Mouse (Mus musculus): Measurements from ENCODE around the gene Ltb4r2.

GRCm38 (mm10) chr14:55720666-55721065 is 40.6 kb upstream of the Ltb4r2 start:
- TF ChIP-seq CTCF (IDR thresholded peaks at IDR 0.05) (no peak), EP300 (IDR thresholded peaks at IDR 0.05; ENCODE audit: insufficient read depth, low read depth, low read length) (no peak), POLR2A (IDR thresholded peaks at IDR 0.05; ENCODE audit: insufficient read depth, low read depth, low read length) (no peak)

Data from heart, adult 2 months (tissue).